Mouse (Mus musculus): ENCODE results near the gene Ets1. TPM values are rescaled to one million over a fixed set of nuclear protein-coding genes. Genes with fewer than 3 reads are reported as not detected.

Gene Ets1
- polyA plus RNA-seq, 1 experiment from 2014 or later, result 78.2 TPM

GRCm38 (mm10) chr9:32702836-32703395, 66.9 kb downstream of the Ets1 start:
- Histone ChIP-seq H3K27me3 (replicated peaks; ENCODE audit: insufficient read depth, low read length) (no peaks in the 10 kb centered on the region), H3K4me1 (ENCODE audit: insufficient read depth, low read depth, low read length) (0 out of 2 replicates have a peak, but pooled peaks cover 11% of the 10 kb centered on the region), H3K27ac (ENCODE audit: low read length) (no peak overlapping the region)

GRCm38 (mm10) chr9:32703976-32704745, 68.1 kb downstream of the Ets1 start:
- no peaks in the 10 kb centered on the region for H3K9me3 ChIP-seq (ENCODE audit: low read length)
- DNase-seq (ENCODE audit: low spot score), result no peak
- H3K9ac ChIP-seq (replicated peaks; ENCODE audit: low read depth), result no peak overlapping the region
- no peaks in the 10 kb centered on the region for H3K27me3 ChIP-seq (replicated peaks; ENCODE audit: insufficient read depth, low read length)
- peaks cover 16% of the 10 kb centered on the region; the same call in 1 of the 2 replicates for H3K4me1 ChIP-seq (ENCODE audit: insufficient read depth, low read depth, low read length)
- TF ChIP-seq EP300 (IDR thresholded peaks at IDR 0.05) (no peak), CTCF (IDR thresholded peaks at IDR 0.05) (no peak)
- no peak overlapping the region for H3K4me3 ChIP-seq (ENCODE audit: low read depth, low read length)
- H3K36me3 ChIP-seq (ENCODE audit: insufficient read depth, low read length), result 0 out of 2 replicates have a peak, but pooled peaks cover 4% of the 10 kb centered on the region
- H3K27ac ChIP-seq (ENCODE audit: low read length), result peak overlapping the region; percentile 20; the same call in 1 of the 2 replicates
- no peak for ATAC-seq
- peak overlapping the region; percentile 25; the same call in 1 of the 2 replicates for H3K4me2 ChIP-seq (replicated peaks; ENCODE audit: low read depth, low read length)
- WGBS, result 72% methylated on average over 7 of the region's 7 CpGs

More at GRCm38 (mm10) chr9:32702836-32703395, 66.9 kb downstream of the Ets1 start:
- H3K4me2 ChIP-seq (replicated peaks; ENCODE audit: low read depth, low read length), result peak overlapping the region; percentile 61
- no peaks in the 10 kb centered on the region for H3K9me3 ChIP-seq (ENCODE audit: low read length)
- 0 out of 2 replicates have a peak, but pooled peaks cover 4% of the 10 kb centered on the region for H3K36me3 ChIP-seq (ENCODE audit: insufficient read depth, low read length)
- H3K9ac ChIP-seq (replicated peaks; ENCODE audit: low read depth), result no peak overlapping the region
- DNase-seq (ENCODE audit: low spot score) (no peak), ATAC-seq (no peak)
- TF ChIP-seq CTCF (IDR thresholded peaks at IDR 0.05), result no peak
- TF ChIP-seq EP300 (IDR thresholded peaks at IDR 0.05), result no peak
- H3K4me3 ChIP-seq (ENCODE audit: low read depth, low read length), result no peak overlapping the region
- WGBS, result 20% methylated on average over 4 of the region's 4 CpGs

GRCm38 (mm10) chr9:32705827-32706478, 69.9 kb downstream of the Ets1 start:
- DNase-seq (ENCODE audit: low spot score) (peak; percentile 44), ATAC-seq (peak; percentile 63)
- Histone ChIP-seq H3K36me3 (ENCODE audit: insufficient read depth, low read length) (no peaks in the 10 kb centered on the region), H3K27ac (ENCODE audit: low read length) (peak overlapping the region; percentile 49; the same call in 1 of the 2 replicates), H3K4me2 (replicated peaks; ENCODE audit: low read depth, low read length) (no peak overlapping the region), H3K27me3 (replicated peaks; ENCODE audit: insufficient read depth, low read length) (no peaks in the 10 kb centered on the region), H3K9ac (replicated peaks; ENCODE audit: low read depth) (no peak overlapping the region), H3K4me1 (ENCODE audit: insufficient read depth, low read depth, low read length) (peaks cover 23% of the 10 kb centered on the region; the same call in 1 of the 2 replicates), H3K4me3 (ENCODE audit: low read depth, low read length) (no peak overlapping the region), H3K9me3 (ENCODE audit: low read length) (no peaks in the 10 kb centered on the region)
- 37% methylated on average over 9 of the region's 9 CpGs for WGBS
- TF ChIP-seq EP300 (IDR thresholded peaks at IDR 0.05), result no peak
- no peak for TF ChIP-seq CTCF (IDR thresholded peaks at IDR 0.05)

GRCm38 (mm10) chr9:32707436-32707835, 71.4 kb downstream of the Ets1 start:
- DNase-seq (ENCODE audit: low spot score) (no peak), ATAC-seq (no peak)
- WGBS, result 51% methylated on average over 3 of the region's 3 CpGs
- Histone ChIP-seq H3K27me3 (replicated peaks; ENCODE audit: insufficient read depth, low read length) (no peaks in the 10 kb centered on the region), H3K9me3 (ENCODE audit: low read length) (no peaks in the 10 kb centered on the region), H3K4me1 (ENCODE audit: insufficient read depth, low read depth, low read length) (peaks cover 37% of the 10 kb centered on the region; the same call in 1 of the 2 replicates), H3K4me2 (replicated peaks; ENCODE audit: low read depth, low read length) (no peak overlapping the region), H3K36me3 (ENCODE audit: insufficient read depth, low read length) (no peaks in the 10 kb centered on the region), H3K9ac (replicated peaks; ENCODE audit: low read depth) (no peak overlapping the region), H3K27ac (ENCODE audit: low read length) (no peak overlapping the region), H3K4me3 (ENCODE audit: low read depth, low read length) (no peak overlapping the region)
- TF ChIP-seq EP300 (IDR thresholded peaks at IDR 0.05) (no peak), CTCF (IDR thresholded peaks at IDR 0.05) (no peak)

- ATAC-seq (no peak), DNase-seq (ENCODE audit: low spot score) (no peak)
- Histone ChIP-seq H3K4me2 (replicated peaks; ENCODE audit: low read depth, low read length) (no peak overlapping the region), H3K27ac (ENCODE audit: low read length) (peak overlapping the region; percentile 43), H3K9ac (replicated peaks; ENCODE audit: low read depth) (no peak overlapping the region), H3K36me3 (ENCODE audit: insufficient read depth, low read length) (no peaks in the 10 kb centered on the region), H3K9me3 (ENCODE audit: low read length) (no peaks in the 10 kb centered on the region), H3K27me3 (replicated peaks; ENCODE audit: insufficient read depth, low read length) (no peaks in the 10 kb centered on the region), H3K4me1 (ENCODE audit: insufficient read depth, low read depth, low read length) (peaks cover 42% of the 10 kb centered on the region; the same call in 1 of the 2 replicates), H3K4me3 (ENCODE audit: low read depth, low read length) (no peak overlapping the region)
- WGBS, result 37% methylated on average over 6 of the region's 6 CpGs
- TF ChIP-seq CTCF (IDR thresholded peaks at IDR 0.05) (no peak), EP300 (IDR thresholded peaks at IDR 0.05) (no peak)
These were observed 72.5 kb downstream of the Ets1 start for GRCm38 (mm10) chr9:32708491-32708890.

GRCm38 (mm10) chr9:32709359-32709758, 73.3 kb downstream of the Ets1 start:
- H3K4me2 ChIP-seq (replicated peaks; ENCODE audit: low read depth, low read length), result 0 out of 2 replicates have a peak overlapping the region, but pooled peaks have one; percentile 0
- peak overlapping the region; percentile 69 for H3K27ac ChIP-seq (ENCODE audit: low read length)

More at GRCm38 (mm10) chr9:32709359-32709758, 73.3 kb downstream of the Ets1 start:
- no peak overlapping the region for H3K9ac ChIP-seq (replicated peaks; ENCODE audit: low read depth)
- ATAC-seq, result peak; percentile 67
- H3K4me1 ChIP-seq (ENCODE audit: insufficient read depth, low read depth, low read length), result peaks cover 47% of the 10 kb centered on the region
- H3K27me3 ChIP-seq (replicated peaks; ENCODE audit: insufficient read depth, low read length), result no peaks in the 10 kb centered on the region
- H3K36me3 ChIP-seq (ENCODE audit: insufficient read depth, low read length), result no peaks in the 10 kb centered on the region
- peak; percentile 80 for DNase-seq (ENCODE audit: low spot score)
- WGBS, result 1% methylated on average over 5 of the region's 5 CpGs
- H3K9me3 ChIP-seq (ENCODE audit: low read length), result no peaks in the 10 kb centered on the region
- TF ChIP-seq CTCF (IDR thresholded peaks at IDR 0.05) (no peak), EP300 (IDR thresholded peaks at IDR 0.05) (peak; percentile 71; the same call in 1 of the 2 replicates)
- H3K4me3 ChIP-seq (ENCODE audit: low read depth, low read length), result no peak overlapping the region
